Mouse (Mus musculus) R1 (cell line): ENCODE data around the gene Xirp1.
A peak's percentile ranks its signal among the peaks of the same experiment; 100 is the strongest.

ENCODE experiments used
- DNase-seq: peaks from one replicate; pipeline ENCODE4 v3.0.0-alpha.2; 2018; ENCODE audit warnings: low read depth, low spot score

The Xirp1 gene

DNA sequence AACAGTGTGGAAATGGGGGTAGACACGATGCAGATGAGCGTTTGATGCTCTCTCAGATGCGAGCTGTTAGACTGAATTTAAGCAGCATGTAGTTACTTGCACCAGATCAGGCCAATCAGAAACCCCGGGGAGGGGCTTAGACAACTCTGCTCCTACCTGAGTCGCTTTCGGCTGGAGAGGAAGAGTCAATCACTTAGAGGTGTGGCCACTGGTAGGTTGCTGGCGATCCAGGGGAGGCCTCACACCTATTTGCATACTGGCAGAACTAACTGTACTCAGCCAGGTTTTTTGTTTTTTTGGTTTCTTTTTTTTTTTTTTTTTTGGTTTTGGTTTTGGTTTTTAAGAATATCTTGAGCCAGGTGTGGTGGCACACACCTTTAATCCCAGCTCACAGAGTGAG is 35.1 kb downstream of the Xirp1 start:
- DNase-seq: peak; percentile 94

- DNase-seq: no peak
Observed at GRCm38 (mm10) chr9:119985881-119986574, 37.4 kb downstream of the Xirp1 start.

GRCm38 (mm10) chr9:119984536-119985011 is 38.8 kb downstream of the Xirp1 start, which contains the start of gene Csrnp1:
Gene Csrnp1, minus strand, starts transcription at chr9:119984658.
- DNase-seq: peak; percentile 99

- peak; percentile 78 for DNase-seq
Observed at GRCm38 (mm10) chr9:119983585-119984535, 39.5 kb downstream of the Xirp1 start.

DNA sequence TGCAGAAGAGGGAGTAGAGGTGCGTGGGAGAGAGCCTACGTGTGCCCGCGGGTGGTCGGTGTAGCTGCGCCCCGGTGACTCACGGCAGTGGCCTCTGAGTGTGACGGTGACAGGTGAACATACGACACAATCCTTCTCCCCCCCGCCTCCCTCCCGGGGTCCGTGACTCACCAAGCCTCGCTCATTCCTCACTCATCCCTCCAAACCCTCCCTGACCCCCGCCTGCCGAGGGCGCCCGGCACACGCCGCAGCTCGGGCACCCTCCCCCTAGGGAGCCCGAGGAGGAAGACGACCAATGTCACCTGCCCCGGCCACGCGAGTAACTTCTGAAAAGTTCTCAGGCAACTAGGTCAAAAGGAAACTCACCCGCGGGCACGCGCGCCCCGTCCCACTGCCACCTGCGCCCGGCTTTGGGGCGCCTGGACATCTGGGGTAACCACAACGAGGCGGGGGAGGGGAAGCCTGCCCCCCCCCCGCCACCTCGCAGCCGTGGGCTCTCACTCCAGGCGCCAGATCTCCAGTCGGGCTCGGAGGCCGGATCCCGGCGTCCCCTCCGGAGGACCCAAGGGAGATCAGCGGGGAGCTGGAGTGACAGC is 40.3 kb downstream of the Xirp1 start:
- no peak for DNase-seq

GRCm38 (mm10) chr9:119982241-119982811 is 41.1 kb downstream of the Xirp1 start:
- DNase-seq: peak; percentile 61

- peak; percentile 87 for DNase-seq
Observed at GRCm38 (mm10) chr9:119981183-119982179, 41.9 kb downstream of the Xirp1 start.

DNA sequence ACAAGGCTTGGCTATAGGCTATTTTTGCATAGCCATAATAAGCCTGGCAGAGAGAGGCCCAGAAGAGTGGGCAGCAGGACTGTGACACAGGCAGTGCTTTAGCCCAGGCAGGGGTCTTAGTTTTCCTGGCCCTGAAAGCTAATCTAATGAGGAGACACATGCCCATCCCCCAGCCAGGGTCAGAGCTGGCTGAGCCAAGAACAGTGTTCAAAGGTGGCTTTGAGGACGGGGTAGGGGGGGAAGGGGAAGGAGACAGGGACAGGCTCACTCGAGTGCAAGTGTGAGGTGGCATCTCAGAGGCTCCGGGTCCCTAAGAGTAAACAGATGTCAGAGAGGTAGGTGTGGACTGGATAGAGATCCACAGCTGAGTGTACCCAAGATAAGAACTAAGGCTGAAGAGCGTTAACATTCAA is 42.6 kb downstream of the Xirp1 start:
- no peak for DNase-seq

- DNase-seq: no peak
Observed at GRCm38 (mm10) chr9:119979749-119980148, 43.6 kb downstream of the Xirp1 start.

- DNase-seq: no peak
Observed at GRCm38 (mm10) chr9:119978811-119979441, 44.5 kb downstream of the Xirp1 start.

DNA sequence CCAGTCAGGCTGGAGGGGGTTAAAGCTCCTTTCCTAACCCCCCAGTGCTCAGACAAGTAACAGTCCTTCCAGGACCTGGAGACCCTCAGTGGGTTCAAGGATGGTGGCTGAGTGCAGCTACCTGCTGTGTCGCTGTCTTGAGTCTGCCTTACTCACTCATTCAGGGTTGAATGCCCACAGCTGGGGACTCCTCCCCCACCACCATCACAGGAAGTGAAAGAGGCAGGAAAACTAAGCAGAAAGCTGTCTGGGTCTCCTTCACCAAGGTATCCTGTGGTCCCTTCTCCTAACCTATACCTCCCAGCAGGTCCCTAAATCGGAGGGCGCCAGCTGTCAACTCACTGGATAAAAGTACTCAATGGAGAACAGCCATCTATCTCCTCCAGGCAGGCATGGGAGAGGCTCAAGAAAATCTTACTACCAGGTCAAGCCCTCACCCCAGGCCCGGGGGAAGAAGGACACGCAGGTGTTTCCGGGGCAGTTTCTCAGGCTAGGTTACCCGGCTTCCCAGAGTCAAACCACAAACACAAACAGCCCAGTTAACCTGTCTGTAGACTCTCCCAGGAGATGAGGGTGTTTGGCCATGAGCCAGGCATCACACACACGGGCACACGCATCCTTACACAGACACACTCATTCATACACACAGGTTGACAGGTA is 45.1 kb downstream of the Xirp1 start:
- DNase-seq: peak; percentile 48

DNA sequence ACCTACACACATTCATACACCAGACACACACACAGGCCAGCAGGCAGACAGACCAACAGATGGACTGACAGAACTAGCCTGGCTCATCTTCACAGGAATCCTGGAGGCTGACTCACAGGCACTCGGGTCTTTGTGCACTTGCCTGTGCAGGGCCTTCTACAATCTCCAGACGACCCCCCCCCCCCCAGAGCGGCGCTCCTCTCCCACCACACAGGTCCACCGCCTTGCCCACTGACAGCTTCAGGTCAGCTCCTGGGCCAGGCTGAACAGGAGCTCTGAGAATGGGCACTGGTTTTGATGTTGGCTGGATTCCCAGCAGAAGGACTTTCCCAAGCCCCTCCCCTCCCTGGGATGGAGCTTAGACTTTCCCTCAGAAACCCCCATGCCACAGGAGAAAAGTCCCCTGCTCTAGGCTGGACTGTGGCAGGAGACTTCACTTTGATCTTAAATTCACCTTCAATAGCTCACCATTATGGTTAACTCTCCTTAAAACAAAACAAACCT is 45.8 kb downstream of the Xirp1 start:
- no peak for DNase-seq

DNA sequence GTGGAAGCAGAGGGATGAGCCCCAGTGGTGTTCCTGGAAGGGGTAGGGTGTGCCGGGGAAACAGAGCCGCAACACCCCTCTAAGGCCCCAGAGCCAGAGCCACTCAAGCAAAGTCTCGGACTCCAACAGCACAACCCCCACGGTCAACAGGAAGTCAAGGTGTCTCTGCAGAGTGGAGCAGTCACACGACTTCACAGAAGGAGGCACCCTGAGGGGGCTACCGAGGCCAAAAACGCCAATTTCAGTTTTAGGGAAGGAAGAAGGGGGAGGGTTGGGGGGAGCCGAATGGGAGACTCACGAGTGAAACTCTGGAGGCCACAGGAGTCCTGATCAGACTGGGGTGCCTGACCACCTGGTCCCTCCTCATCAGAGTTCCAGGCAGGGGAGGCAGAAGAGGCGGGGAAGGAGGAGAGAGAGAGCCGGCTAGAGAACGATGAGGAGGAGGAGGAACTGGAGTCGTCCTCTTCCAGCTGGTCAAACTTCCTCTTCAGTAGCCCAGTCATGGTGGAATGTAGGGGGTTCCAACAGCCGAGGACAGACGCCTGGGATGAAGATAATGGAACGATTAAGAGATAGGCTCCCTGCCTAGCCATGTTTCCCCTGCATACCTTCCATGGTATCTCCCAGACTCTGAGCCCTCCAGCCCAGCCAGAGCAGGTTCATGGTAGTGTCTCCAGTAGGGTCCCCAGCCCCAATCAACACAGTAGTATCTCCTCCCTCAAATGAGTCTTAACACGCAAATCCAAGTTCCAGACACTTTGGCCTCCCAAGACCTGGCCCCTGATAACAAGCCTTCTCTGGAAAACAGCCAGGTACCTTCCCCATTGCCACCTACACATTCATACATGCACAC is 46.5 kb downstream of the Xirp1 start:
- peak; percentile 62 for DNase-seq

- DNase-seq: no peak
Observed at GRCm38 (mm10) chr9:119975286-119975685, 48.1 kb downstream of the Xirp1 start.

DNA sequence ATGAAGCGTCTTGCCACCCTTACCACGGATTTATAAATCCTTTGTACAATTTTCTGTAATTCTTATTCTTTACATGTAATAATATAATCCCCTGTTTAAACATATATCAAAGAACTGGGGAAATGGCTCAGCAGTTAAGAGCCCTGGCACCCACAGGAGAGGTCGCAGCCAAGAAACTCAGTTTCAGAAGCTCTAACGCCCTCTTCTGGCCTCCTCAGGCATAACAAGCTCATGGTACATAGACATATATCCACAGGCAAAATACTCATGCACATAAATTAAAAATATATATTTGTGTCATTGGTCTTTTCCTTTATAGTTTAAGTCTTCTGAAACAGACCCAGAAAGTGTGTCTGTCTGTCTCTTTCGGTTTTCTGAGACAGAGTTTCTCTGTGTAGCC is 48.8 kb downstream of the Xirp1 start:
- peak; percentile 72 for DNase-seq

DNA sequence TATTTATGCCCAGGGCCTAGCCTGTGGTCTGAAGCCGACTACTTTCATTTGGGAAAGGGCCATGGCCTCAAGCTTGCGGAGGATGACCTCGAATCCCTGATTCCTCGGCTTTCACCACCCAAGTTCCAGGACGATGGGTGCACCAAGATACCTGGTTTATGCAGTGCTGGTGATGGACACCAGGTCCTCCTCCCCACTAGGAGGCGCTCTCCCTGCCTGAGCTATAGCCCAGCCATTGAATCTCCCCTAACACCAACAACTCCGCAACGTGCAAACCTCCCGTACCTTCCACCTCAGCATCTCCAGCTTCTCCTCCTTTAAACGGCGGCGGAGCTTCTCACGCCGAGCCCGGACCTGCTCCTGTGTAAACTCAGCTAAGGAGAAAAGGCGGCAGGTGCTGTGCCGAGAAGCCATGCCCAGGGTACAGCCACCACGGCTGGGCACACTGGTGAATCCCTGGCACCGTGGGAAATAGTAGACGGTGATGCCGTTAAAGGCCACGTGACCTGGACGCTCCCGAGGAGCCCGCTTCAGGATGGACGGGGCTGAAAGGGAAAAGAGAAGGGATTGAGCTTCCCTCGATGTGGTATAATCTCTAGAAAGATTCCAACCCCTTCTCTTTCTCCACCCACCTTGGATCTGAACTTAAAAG is 49.4 kb downstream of the Xirp1 start:
- DNase-seq: peak; percentile 93

DNA sequence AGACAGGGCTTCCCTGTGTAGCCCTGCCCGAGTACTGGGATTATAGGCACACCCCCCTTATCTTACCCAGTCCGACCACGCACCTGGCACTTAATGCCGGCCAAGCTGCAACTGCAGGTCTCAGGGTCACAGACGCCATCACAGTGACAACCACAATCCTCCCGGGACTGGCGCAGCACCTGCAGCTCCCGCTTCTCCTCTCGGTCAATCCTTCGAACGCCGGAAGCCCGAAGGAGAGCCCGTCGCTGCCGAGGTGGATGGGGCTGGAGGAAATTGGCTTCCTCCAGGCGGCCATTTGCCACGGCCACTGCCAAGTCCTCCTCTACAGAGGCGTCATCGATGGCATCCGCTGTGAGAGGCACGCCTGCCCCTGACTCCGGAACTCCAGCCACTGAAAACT is 50.1 kb downstream of the Xirp1 start:
- DNase-seq: no peak

GRCm38 (mm10) chr9:119972582-119972981 is 50.8 kb downstream of the Xirp1 start:
- DNase-seq: no peak
